Mouse (Mus musculus): Measurements from ENCODE around the gene Exosc5. TPM values are rescaled to one million over a fixed set of nuclear protein-coding genes. Genes with fewer than 3 reads are reported as not detected.
A peak's percentile ranks its signal among the peaks of the same experiment; 100 is the strongest.

Exosc5 gene
- total and polyA plus RNA-seq, 3 experiments = 105 to 125 (median 123) TPM

GRCm38 (mm10) chr7:25706578-25707170, 47.7 kb downstream of the Exosc5 start:
- dilution Hi-C loops (cut with MboI; ENCODE audit: extremely low pct_ligation_motif_present, extremely low pct_unique_long_range_greater_than_20kb, low sequenced_read_pairs) = no loop called here
- H3K9ac ChIP-seq (ENCODE audit: insufficient read depth, low read depth) = no peak overlapping the region
- no peaks in the 10 kb centered on the region for H3K79me2 ChIP-seq (replicated peaks; ENCODE audit: control insufficient read depth, extremely low read depth, insufficient read depth, poor library complexity, severe bottlenecking)
- 0 out of 2 replicates have a peak overlapping the region, but pooled peaks have one; percentile 5 for H3K27ac ChIP-seq (ENCODE audit: insufficient read depth, low read depth)
- peak; percentile 59 for TF ChIP-seq IRF4 (IDR thresholded peaks at IDR 0.05; ENCODE audit: low read depth, low read length)
- TF ChIP-seq MXI1 (IDR thresholded peaks at IDR 0.05; ENCODE audit: low read depth, low read length) = no peak
- TF ChIP-seq ZNF384 (IDR thresholded peaks at IDR 0.05; ENCODE audit: low read depth, low read length) = no peak
- TF ChIP-seq PAX5 (IDR thresholded peaks at IDR 0.05; ENCODE audit: low read length) = no peak
- peak; percentile 35; the same call in 1 of the 2 replicates for TF ChIP-seq MAZ (IDR thresholded peaks at IDR 0.05; ENCODE audit: low read depth, low read length)
- peak; percentile 76 for TF ChIP-seq EP300 (IDR thresholded peaks at IDR 0.05; ENCODE audit: low read length)
- no peak for TF ChIP-seq TBP (conservative IDR thresholded peaks at IDR 0.05; ENCODE audit: low read depth, low read length)
- 0 out of 2 replicates have a peak, but pooled peaks have one; percentile 6 for TF ChIP-seq BHLHE40 (IDR thresholded peaks at IDR 0.05; ENCODE audit: low read depth, low read length)
- H3K4me3 ChIP-seq (replicated peaks in 1 of 3; ENCODE audit: low read depth in 2 of 3, low read length in 2 of 3, poor library complexity in 1 of 3) = no peak overlapping the region
- H3K36me3 ChIP-seq (replicated peaks in 1 of 2; ENCODE audit: control insufficient read depth in 1 of 2, insufficient read depth in 1 of 2, low read length in 1 of 2) = peaks cover 44 to 81% of the 10 kb centered on the region in 2 experiments
- in situ Hi-C loops (cut with MboI; ENCODE audit: low pct_ligation_motif_present, low pct_unique_long_range_greater_than_20kb, low sequenced_read_pairs) = no loop called here
- no peak overlapping the region for H3K4me2 ChIP-seq (ENCODE audit: insufficient read depth, low read depth, poor library complexity, severe bottlenecking)
- H3K9me3 ChIP-seq (replicated peaks; ENCODE audit: low read length) = peaks cover 8% of the 10 kb centered on the region
- no peaks in the 10 kb centered on the region for H3K27me3 ChIP-seq (replicated peaks)
- H3K4me1 ChIP-seq (ENCODE audit: control insufficient read depth in 1 of 2, insufficient read depth in 2 of 2) = peaks cover 32 to 67% of the 10 kb centered on the region in 2 experiments
- peak; percentile 48 for DNase-seq (ENCODE audit: extremely low read depth)

- no peaks in the 10 kb centered on the region for H3K79me2 ChIP-seq (replicated peaks; ENCODE audit: control insufficient read depth, extremely low read depth, insufficient read depth, poor library complexity, severe bottlenecking)
- DNase-seq (ENCODE audit: extremely low read depth) = no peak
- no peaks in the 10 kb centered on the region for H3K9me3 ChIP-seq (replicated peaks; ENCODE audit: low read length)
- in situ Hi-C loops (cut with MboI; ENCODE audit: low pct_ligation_motif_present, low pct_unique_long_range_greater_than_20kb, low sequenced_read_pairs) (no loop called here), dilution Hi-C loops (cut with MboI; ENCODE audit: extremely low pct_ligation_motif_present, extremely low pct_unique_long_range_greater_than_20kb, low sequenced_read_pairs) (no loop called here)
- H3K27me3 ChIP-seq (replicated peaks) = no peaks in the 10 kb centered on the region
- H3K4me3 ChIP-seq (replicated peaks in 1 of 3; ENCODE audit: low read depth in 2 of 3, low read length in 2 of 3, poor library complexity in 1 of 3) = no peak overlapping the region
- no peak overlapping the region for H3K27ac ChIP-seq (ENCODE audit: insufficient read depth, low read depth)
- no peak overlapping the region for H3K9ac ChIP-seq (ENCODE audit: insufficient read depth, low read depth)
- H3K4me1 ChIP-seq (ENCODE audit: control insufficient read depth in 1 of 2, insufficient read depth in 2 of 2) = peaks cover 41 to 78% of the 10 kb centered on the region in 2 experiments
- TF ChIP-seq ZKSCAN1 (IDR thresholded peaks at IDR 0.05; ENCODE audit: borderline replicate concordance, low read depth, low read length) (no peak), RAD21 (IDR thresholded peaks at IDR 0.05; ENCODE audit: low read depth, low read length) (no peak), ZMIZ1 (IDR thresholded peaks at IDR 0.05; ENCODE audit: low read depth, low read length) (no peak), GABPA (IDR thresholded peaks at IDR 0.05; ENCODE audit: insufficient replicate concordance, low read depth, low read length) (no peak), ZNF384 (IDR thresholded peaks at IDR 0.05; ENCODE audit: low read depth, low read length) (no peak), E2F4 (IDR thresholded peaks at IDR 0.05; ENCODE audit: insufficient replicate concordance, low read depth, low read length) (no peak), NRF1 (IDR thresholded peaks at IDR 0.05; ENCODE audit: low read depth, low read length) (no peak), CHD2 (IDR thresholded peaks at IDR 0.05; ENCODE audit: low read length) (no peak), NELFE (IDR thresholded peaks at IDR 0.05; ENCODE audit: low read depth, low read length) (no peak)
- peaks cover 49 to 82% of the 10 kb centered on the region in 2 experiments for H3K36me3 ChIP-seq (replicated peaks in 1 of 2; ENCODE audit: control insufficient read depth in 1 of 2, insufficient read depth in 1 of 2, low read length in 1 of 2)
- H3K4me2 ChIP-seq (ENCODE audit: insufficient read depth, low read depth, poor library complexity, severe bottlenecking) = no peak overlapping the region
These were observed 48.8 kb downstream of the Exosc5 start for GRCm38 (mm10) chr7:25707581-25708292.
